Mouse (Mus musculus) c-Kit-positive CD71-negative TER-119-negative erythroid progenitor cells, embryonic 14.5 days (primary cell): Measurements from ENCODE around the gene Ifitm2.
"Not testable (repeated sequence)": the region's sequence is repeated elsewhere in the genome, so short reads cannot be mapped to it uniquely, and the experiment has no call there.

Experiments
- DNase-seq: peaks from one replicate; pipeline ENCODE4 v3.0.0-alpha.2; 2013; ENCODE audit warnings: low read depth

Gene Ifitm2

DNA sequence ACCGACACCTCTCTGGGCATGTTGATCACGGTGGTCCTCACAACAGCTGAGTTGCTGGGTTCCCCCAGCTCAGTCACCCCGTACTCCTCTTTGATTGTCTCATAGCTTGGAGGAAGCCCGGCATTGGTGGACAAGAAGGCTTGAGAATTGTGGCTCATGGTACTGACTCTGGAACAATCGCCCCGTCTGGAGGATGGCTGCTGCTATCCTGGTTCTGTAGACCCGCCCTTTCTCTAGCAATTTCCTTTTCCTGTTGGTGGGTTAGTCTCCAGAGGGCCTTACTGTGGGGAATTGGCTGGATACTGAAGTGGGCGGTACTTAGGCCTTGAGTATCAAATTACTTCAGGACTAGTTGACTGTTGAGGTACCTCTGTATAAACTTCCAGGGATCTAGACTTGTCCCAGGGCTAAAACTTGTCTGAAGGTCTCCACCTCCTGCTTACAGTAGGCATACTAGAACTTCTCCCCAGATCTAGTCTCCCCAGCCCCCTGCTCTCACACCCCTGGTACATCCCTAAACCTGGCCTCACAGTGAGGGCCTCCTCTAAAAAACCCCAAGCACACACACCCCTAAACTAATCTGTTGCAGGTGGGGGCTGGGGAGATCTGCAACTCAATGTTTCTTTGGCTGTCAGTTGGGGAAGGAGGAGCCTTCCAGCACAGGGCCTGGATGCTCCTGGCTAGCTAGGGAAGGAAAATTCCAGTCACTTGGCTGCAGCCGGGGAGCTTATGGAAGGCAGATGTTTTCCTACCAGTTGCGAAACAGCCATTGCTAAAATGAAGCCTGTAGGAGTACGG lies at the start of gene Ifitm2, which contains the start of gene Gm45717:
Gene Ifitm2, minus strand, starts transcription at position 230 of the 798 bp plus-strand sequence.
Gene Gm45717, minus strand, starts transcription at position 180 of the 798 bp plus-strand sequence.
- no peak for DNase-seq

DNA sequence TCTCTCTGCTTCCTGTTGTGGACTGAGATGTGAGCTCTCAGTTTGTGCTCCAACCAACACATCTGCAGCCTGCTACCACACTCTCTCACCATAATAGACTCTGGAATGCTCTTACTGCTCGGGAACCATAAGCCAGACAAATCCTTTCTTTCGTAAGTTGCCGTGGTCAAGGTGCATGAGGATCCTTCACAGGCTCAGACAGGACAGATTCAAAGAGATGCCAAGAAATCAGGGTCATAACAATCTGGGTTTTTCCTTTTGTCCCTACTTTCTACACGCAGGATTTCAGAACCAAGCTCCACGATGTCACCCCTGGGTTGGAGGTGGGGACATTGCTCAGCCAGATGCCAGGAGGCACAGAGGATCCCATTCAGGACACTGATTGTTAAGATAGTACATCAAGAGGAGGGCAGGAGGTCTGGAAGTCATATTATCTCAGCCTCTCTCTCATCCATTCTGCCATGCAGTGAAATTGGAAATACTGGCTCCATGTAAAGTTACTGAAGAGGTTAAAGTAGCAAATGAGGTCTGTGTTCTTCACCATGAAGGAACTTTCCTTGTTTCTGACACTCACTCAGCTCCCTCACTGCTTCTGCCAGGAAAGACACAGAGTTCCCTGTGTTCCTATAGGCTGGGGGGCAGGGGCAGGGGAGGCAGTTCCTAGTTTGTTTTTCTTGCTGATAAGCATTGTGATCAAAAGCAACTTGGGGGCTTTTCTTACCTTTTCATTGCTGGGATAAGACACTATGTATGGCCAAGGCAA lies 47.6 kb upstream of the Ifitm2 start:
- no peak for DNase-seq

DNA sequence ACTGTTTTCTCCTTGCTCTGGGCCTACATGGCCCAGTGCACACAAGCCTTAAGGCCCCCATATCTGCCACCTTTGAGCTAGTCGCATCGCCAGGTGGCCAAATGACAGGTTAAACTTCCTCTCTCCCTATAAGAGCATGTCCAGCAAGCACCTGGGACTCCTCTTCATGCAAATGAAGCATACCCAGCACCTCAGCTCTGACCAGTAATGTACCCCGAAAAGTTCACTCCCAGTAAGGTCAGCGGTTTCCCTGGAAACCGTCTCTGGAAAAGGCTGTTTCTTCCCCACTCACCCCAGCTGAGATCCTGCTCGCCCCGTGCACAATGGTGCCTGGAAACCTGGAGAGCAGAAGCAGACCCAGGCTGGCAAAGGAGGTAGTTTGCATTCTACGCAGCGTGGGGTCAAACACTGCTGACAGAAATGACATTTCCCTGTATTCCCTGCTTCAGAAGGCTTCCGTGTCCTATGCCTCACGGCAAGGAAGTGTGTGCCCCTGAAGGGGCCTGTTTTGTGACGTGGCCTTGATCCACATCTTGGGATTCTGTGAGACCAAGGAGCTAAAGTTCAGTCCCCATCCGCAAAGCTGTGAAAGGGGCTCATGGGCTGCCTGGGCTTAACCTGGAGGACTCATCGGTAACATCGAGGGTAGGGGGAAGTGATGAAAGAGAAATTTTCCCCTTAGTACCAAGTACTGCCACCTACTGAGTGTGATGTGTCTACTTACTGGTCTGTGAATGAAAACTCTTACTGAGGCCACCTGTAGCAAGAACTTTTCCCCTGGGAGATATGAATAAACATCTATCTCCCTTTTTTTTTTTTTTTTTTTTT lies 45.3 kb upstream of the Ifitm2 start:
- DNase-seq = no peak

DNA sequence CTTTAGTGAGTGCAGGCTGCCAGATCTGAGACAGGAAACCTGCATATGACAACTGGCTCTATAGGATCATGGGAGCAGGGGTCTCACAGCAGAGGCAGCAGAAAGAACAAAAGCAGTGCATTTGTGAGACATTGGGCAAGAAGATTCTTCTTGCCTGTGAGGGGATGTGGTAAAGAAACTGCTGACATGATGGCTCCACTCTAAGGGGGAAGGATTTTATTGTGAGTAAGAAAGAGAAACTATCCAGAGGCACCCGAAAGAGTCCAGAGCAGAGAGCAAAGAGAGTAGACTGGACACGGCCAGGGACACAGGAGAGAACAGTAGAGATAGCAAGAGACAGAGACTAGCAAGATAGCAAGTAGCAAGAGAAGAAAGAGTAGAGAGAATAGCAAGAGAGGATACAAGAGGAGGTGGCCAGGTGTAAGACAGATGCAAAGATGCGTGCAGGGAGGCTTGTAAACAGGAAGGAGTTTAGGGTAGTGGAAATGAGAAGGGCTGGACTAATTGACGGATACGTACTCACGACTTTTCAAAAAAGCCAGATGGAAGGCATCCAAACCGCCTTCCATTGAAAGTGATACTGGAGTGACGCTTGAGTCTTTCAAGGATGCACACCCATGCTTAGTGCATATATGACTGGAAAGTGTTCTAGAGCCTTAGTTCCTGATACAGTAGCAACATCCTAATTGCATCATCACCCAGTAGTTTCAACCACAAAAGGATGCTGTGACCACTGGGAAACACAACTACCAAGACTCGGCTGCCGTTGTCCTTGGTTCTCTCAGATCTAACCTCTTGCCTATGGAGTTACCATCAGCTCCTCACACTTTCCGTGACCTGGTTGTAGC lies 43.3 kb upstream of the Ifitm2 start:
- no peak for DNase-seq

DNA sequence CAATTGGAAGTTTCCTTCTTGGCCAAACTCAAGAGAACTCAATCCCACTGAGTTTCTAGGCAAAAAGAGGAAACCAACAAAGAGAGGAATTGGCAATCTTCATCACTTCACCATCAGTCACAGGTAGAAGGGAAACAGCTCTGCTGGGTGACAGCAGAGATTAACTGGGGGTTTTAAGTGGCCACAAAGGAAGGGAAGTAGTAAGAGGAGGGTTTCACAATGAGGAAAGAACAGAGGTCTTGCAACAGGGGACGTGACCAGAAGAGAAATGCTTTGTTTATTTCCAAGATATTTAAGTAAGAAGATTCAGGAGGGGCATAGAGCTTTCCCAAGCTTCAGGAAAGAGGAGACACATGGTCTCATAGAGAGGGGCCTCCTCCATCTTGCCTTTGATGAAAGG lies 42.0 kb upstream of the Ifitm2 start:
- no peak for DNase-seq

DNA sequence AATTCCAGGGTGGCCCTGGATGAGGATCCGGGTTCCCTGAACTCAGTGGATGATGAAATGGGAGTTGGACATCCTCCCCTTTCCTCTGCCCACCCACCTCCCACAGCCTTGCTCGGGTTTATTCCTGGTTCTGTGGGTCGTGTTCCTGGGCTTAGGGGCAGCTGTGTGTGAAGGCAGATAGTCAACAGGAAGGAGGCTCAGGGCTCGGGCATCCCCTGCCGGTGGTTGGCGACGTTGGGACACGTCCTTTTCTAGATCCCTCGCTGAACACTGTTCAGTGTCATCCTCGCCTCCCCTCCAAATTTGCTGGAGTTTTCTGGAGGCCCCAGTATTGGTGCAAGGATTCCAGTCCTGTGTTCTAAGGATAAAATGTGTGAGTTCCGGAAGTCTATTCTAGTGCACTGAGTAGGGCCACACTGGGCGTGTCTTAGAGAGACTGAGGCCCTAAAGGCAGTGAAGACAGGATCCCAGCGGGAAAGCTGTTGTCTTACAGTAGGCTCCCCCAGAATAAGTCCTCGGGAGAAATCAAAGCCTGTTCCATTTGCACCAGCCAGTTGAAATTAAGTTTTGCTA lies 35.4 kb upstream of the Ifitm2 start:
- DNase-seq = no peak

DNA sequence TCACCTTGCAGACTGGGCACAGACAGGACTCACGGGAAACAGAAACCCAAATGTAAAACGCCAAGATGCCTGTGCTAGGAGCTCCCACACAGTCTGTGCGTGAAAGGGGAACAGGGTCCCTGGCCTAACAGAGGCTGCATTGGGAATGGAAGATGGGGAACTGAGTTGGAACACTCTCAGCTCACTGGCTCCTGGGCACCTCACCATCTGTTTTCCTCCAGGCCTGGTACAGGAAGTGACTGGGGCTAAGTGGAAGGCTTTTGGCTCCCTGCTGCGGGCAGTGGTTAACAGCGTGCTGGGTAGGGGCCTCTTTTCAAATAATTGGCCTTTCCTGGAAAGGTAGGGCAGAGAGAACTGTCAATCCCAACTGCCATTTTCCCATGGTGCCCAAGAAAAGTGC lies 34.8 kb upstream of the Ifitm2 start:
- DNase-seq = no peak

DNA sequence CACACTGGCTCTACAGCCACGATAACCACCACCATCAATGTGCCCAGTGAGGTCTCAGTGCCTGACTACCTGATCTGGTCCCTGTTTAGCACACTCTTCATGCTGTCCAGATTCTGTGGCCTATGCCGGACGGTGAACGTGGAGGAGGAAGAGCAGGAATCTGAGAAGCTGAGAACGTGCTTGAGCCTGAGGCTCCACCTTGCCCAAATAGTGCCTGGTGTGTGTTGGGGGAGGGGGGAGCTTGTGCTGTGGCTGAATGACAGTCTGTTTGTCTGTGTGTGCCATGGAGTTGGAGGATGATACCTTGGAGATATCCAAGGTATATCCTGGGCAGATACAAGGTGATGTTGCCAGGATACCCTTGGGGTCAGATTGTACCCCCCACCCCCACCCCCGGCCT lies 34.4 kb upstream of the Ifitm2 start:
- no peak for DNase-seq

DNA sequence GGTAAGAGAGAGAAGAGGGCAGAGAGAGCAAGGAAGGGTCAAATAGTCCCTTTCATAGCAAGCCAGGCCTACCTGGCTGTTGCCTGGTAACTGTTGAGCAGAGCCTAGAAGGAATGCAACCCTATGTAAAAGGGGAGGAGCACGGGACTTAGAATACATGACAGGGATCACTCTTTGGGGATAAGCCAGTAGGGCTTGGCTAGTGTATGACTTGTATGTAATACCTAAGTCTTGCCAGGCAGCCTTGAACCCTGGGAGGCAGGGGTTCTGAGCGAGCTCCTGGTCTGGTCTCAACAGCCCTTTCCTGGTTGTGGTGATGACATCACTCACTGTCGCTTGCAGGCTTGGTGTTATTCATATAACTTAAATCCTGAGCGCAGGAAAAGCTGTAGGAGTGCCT lies 33.2 kb upstream of the Ifitm2 start:
- DNase-seq = no peak

DNA sequence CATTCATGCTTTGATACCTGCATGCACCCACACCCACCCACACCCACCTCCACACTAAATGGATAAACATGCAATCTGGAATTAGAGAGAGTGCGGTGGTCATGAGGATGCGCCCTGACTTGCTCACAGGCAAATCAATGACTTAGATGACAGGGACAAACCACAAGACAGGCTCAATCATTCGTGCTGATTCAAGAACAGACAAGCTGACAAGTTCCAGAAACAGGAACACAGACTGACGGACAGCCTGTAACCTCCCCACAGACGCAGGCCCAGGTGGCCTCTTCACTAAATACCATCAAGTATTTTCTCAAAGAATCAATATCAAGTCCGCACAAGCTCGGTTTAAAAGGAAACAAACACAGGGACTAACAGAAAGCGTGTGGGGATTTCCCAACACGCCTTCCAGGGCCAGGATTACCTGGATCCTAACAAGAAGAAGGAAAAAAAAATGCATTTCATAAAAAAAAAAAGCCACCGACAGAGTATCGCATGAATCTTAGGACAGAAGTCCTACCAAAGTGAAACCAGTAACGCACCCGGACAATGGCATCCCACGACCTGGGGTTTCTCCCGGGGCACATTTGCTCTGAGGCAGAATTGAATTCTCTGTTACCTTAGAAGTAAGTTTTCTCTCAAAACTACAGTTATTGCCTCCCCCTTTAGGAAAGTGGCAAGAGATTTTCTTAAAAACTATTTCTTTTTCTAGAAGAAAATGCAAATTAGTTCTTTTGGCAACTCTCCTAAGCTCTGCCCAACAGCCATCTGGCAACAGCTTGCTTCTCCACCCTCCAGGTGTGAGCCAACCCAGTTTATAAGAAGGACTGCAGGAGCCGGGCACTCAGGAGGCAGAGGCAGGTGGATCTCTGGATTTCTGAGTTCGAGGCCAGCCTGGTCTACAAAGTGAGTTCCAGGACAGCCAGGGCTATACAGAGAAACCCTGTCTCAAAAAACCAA lies 31.7 kb upstream of the Ifitm2 start:
- DNase-seq = no peak

DNA sequence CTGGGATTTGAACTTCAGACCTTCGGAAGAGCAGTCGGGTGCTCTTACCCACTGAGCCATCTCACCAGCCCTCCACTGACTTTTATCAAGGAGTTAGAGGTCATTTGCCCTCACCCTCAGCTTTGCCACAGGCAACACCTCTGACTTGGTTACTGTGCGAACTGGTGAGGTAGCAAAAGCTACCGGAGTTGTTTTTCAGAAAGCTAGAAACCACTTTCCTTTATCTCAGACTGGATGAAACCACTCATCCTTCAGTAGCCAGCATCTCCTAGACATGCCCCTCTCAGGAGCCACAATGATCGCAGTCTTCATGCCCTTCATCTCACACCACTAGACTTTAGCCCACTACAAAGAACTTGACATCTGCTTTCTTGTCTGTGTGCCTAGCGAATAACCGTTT lies 27.2 kb upstream of the Ifitm2 start:
- no peak for DNase-seq

DNA sequence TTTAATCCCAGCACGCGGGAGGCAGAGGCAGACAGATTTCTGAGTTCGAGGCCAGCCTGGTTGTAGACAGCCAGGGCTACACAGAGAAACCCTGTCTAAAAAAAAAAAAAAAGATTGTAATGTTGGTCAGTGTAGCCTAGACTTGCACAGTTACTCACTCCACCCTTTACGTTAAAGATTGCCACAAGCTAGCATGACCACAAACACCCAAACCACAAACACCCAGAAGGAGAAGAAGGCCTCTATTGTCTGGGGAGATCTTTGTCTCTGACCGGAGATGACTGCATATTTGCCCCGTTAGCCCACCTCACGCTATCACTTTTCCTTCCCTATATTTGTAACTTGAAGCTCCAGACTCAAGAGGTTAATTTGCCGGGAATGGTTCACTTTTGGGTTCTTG lies 25.9 kb upstream of the Ifitm2 start:
- no peak for DNase-seq

DNA sequence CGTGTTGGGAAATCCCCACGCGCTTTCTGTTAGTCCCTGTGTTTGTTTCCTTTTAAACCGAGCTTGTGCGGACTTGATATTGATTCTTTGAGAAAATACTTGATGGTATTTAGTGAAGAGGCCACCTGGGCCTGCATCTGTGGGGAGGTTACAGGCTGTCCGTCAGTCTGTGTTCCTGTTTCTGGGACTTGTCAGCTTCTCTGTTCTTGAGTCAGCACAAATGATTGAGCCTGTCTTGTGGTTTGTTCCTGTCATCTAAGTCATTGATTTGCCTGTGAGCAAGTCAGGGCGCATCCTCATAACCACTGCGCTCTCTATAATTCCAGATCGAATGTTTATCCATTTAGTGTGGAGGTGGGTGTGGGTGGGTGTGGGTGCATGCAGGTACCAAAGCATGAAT lies 20.9 kb upstream of the Ifitm2 start:
- not testable (repeated sequence) for DNase-seq

DNA sequence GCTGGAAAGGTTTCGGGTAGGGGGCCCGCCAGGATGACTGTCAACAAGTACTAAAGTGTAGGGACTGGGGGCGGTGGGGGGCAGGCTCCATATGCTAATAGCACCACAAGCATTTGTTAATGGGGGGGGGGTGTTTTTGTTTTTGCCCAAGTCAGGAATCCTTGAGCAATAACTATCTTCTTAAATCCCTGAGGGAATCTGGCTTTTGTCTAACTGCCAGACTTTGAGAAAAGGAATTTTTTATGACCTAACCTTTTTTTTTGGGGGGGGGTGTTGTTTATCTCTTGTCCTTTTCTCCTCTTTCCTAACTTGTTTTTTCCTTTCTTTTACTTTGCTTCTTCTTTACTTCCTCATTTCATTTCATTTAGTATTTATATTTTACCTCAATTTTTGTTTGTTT lies 19.7 kb upstream of the Ifitm2 start:
- DNase-seq = no peak

DNA sequence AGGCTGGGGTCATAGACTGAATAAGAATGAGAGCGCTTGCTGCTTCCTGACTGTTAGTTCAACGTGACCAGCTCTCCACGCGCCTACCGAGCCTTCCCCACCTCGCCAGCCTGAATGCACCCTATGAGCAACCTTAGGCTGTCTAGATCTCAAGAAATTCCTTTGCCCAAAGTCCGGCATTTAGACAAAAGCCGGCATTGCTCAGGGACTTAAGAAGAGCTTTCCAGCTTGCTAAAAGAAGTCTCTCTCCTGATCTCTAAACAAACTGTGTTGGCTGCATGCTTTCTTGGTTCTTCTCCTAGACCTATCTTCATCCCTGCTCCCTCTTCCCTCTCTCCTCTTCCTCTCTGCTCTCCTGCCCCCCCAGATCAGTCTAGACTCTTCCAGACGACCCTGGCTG lies 19.2 kb upstream of the Ifitm2 start:
- no peak for DNase-seq

DNA sequence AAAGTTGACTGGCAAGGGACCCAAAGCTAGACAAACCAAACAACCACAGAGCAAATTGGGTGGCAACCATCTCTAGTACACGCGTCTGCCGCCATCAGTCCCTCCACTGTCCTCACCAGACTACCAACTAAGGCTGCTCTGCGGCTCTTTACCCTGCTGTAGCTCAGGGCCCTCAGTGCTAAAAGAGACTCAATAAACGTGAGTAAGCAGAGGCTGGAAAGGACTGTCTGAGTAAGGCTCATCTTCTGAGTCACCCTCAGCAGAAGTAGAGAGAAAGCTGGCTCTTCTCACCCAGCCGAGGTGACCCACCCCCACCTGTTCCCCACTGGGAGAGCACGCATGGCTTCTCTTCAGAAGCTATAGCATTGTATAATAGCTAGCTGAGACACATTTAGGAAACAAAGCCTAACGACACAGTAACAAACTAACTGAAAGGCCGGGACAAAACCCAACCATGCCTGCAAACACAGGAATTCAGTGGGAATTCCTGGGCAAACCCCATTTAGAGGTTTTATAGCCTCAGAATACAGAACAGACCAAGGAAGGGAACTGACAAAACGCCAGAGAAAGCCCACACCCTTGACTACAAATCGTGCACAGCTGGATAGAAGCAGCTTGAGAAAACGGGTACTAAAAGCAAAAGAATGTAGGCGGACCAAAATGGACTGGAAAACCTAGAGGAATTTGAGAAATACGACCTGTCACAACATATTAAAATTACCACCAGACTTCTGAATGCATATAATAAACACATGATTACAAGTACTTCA lies 17.8 kb upstream of the Ifitm2 start:
- DNase-seq = no peak

DNA sequence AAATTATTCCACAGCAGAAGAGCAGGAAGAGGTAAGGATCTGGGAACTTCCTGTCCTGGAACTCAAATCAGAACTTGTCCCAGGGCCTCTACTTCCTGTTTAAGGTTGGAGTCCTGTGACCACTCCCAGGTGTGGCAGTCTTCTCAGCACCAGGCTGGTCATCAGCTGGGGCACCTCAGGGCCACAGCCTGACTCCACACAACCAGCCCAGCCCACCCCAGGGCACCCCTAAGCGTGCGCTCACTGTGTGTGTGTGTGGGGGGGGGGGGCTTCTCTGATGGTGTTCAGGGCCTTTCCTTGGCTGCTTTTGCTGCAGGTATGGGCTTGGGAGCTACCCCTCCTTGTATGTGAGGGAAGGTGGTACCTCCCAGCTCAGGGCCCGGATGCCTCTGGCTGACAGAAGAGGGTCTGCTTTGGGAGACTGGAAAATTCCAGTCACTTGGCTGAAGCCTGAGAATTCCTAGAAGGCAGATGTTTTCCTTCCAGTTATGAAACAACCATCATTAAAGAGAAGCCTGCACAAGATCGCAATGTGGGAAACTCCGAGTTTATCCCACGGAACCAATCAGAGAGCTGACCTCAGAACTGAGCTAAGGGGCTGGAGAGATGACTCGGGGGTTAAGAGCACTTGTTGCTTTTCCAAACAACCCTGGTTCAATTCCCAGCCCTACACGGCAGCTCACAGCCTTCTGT lies 15.8 kb upstream of the Ifitm2 start:
- DNase-seq = no peak

DNA sequence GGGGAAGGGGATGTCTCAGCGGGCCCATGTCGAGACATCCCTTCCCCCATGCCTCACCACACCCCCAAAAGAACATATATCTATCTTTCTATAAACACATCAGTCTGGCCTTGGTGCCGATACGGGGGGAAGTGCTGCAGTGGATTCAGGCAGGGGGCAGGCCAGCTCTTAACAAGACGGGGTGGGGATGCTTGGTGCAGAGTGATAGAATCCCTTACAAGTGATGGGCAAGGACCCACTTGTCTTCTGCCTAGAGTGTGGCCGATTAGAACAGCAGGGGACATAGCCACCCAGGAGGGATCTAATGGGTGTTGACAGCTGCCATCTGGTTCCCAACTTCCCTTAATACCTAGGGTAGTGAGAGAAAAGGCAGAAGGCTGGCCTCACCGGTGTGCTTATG lies 15.1 kb upstream of the Ifitm2 start:
- no peak for DNase-seq

DNA sequence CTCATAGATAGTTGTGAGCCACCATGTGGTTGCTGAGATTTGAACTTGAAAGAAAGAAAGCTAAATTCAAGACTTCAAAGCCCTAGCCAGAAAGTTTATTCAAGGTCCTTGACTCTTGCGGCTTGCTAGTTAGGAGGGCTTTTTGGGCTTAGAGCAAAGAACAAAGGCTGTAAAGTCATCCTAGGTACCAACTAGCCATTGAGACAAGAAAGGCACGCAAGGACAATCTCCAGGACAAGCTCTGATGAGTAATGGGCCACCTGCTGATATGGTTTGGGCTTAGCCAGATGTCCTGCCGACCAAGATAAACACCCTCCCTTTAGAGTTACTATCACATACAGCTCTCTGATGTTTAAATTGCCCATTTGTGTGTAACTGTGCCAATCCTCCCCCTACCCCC lies 12.9 kb upstream of the Ifitm2 start:
- not testable (repeated sequence) for DNase-seq
